Mouse (Mus musculus): ENCODE measurements around the gene Map3k14. TPM values are rescaled to one million over a fixed set of nuclear protein-coding genes. Genes with fewer than 3 reads are reported as not detected.
A peak's percentile ranks its signal among the peaks of the same experiment; 100 is the strongest.

The Map3k14 gene
- polyA plus RNA-seq, 1 experiment from 2014 or later: 1.6 TPM

DNA sequence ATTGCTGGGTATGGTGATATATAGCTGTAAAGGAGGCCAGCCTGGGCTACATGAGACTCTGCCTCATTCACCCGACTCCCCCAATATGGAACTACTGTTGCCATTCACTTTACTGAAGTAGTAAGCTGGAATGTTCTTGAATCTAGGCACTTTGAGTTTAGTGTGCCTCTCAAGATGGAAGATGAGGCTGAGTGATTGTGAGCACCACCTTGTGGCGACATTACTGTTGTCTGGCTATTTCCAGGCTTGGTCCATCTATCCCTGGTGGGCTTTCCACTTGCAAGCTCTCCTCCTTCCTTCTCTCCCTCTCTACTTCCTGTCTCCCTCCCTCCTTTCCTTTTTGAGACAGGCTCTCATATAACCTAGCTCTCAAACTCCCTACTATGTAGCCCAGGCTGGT lies 82.4 kb downstream of the Map3k14 start:
- no peak overlapping the region for H3K9ac ChIP-seq (ENCODE audit: low read depth, low read length)
- DNase-seq (ENCODE audit: low spot score): no peak
- no peaks in the 10 kb centered on the region for H3K36me3 ChIP-seq (ENCODE audit: control insufficient read depth, insufficient read depth, low read length)
- ATAC-seq (replicated peaks; ENCODE audit: low FRiP score): no peak
- no peaks in the 10 kb centered on the region for H3K4me1 ChIP-seq (replicated peaks; ENCODE audit: control insufficient read depth, insufficient read depth, low read length)
- H3K9me3 ChIP-seq (ENCODE audit: control insufficient read depth, low read length): no peaks in the 10 kb centered on the region
- H3K4me2 ChIP-seq: no peak overlapping the region
- H3K27me3 ChIP-seq (replicated peaks; ENCODE audit: control insufficient read depth, insufficient read depth, low read length): no peaks in the 10 kb centered on the region
- WGBS: 41% methylated on average over 2 of the region's 2 CpGs
- no peak overlapping the region for H3K27ac ChIP-seq (ENCODE audit: low read depth, low read length)
- H3K4me3 ChIP-seq (ENCODE audit: low read depth, low read length): no peak overlapping the region

DNA sequence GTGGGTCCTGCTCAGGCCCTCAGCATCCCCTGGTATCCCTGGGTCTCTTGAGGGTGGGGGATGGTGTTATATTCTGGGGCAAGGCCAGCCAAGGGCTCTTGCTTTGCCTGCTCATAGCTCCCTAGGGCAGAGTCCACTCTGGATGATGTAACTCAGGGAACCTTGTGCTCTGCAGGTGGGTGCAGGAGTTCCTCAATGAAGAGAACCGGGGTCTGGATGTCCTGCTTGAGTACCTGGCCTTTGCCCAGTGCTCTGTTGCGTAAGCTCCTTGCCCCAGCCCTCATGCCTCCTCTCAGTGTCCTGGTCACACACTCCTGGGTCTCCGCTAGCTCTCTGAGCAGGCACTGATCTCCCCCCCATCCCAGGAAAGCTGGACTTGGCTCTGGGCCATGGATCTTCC lies 85.4 kb downstream of the Map3k14 start:
- Histone ChIP-seq H3K36me3 (ENCODE audit: control insufficient read depth, insufficient read depth, low read length) (no peaks in the 10 kb centered on the region), H3K9ac (ENCODE audit: low read depth, low read length) (no peak overlapping the region), H3K4me3 (ENCODE audit: low read depth, low read length) (no peak overlapping the region), H3K9me3 (ENCODE audit: control insufficient read depth, low read length) (no peaks in the 10 kb centered on the region), H3K27ac (ENCODE audit: low read depth, low read length) (no peak overlapping the region), H3K4me2 (no peak overlapping the region), H3K27me3 (replicated peaks; ENCODE audit: control insufficient read depth, insufficient read depth, low read length) (no peaks in the 10 kb centered on the region), H3K4me1 (replicated peaks; ENCODE audit: control insufficient read depth, insufficient read depth, low read length) (no peaks in the 10 kb centered on the region)
- DNase-seq (ENCODE audit: low spot score): no peak
- no peak for ATAC-seq (replicated peaks; ENCODE audit: low FRiP score)
- 74% methylated on average over 3 of the region's 3 CpGs for WGBS

DNA sequence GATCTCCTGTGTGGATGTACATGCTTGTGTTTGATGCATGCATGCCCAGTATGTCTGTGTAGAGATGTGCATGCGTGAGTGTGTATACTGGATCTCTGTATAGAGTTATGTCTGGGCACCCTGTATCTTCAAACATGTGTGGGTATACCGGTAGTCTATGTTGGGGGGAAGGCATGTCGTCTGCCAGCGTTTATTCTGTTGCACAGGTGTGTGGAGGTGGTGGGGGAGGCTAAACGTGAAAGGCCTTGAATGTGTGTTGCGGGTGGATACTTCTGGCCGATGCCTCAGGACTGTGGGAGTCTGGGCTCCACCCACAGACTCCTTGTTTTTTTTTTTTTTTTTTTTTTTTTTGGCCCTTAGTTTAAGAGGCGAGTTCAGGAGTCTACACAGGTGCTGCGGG lies 85.9 kb downstream of the Map3k14 start:
- H3K9me3 ChIP-seq (ENCODE audit: control insufficient read depth, low read length): no peaks in the 10 kb centered on the region
- no peaks in the 10 kb centered on the region for H3K36me3 ChIP-seq (ENCODE audit: control insufficient read depth, insufficient read depth, low read length)
- no peak for ATAC-seq (replicated peaks; ENCODE audit: low FRiP score)
- H3K27me3 ChIP-seq (replicated peaks; ENCODE audit: control insufficient read depth, insufficient read depth, low read length): no peaks in the 10 kb centered on the region
- H3K27ac ChIP-seq (ENCODE audit: low read depth, low read length): no peak overlapping the region
- H3K4me3 ChIP-seq (ENCODE audit: low read depth, low read length): no peak overlapping the region
- WGBS: 81% methylated on average over 9 of the region's 9 CpGs
- no peak overlapping the region for H3K4me2 ChIP-seq
- DNase-seq (ENCODE audit: low spot score): no peak
- no peaks in the 10 kb centered on the region; the same call in 1 of the 2 replicates for H3K4me1 ChIP-seq (replicated peaks; ENCODE audit: control insufficient read depth, insufficient read depth, low read length)
- no peak overlapping the region for H3K9ac ChIP-seq (ENCODE audit: low read depth, low read length)

DNA sequence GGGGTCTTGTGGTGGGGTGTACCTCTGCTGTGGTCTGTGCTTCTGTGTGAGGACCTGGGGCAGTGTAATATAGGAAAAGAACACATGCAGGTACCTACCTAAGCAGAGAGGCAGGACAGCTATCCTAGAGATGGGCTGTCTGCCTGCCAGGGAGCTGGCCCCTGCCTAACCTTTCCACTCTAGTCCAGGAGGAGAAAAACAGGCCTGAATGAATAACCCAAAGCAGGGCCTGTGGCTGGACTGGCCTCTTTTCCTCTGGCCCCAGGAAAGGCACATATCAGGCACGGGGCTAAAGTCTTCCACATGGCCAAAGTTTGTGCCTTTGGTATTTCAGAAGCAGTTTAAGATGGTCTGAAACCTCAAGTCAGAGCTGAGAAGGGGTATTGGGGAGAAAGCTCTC lies 86.8 kb downstream of the Map3k14 start:
- H3K4me2 ChIP-seq: no peak overlapping the region
- no peaks in the 10 kb centered on the region for H3K9me3 ChIP-seq (ENCODE audit: control insufficient read depth, low read length)
- no peaks in the 10 kb centered on the region for H3K27me3 ChIP-seq (replicated peaks; ENCODE audit: control insufficient read depth, insufficient read depth, low read length)
- no peak for DNase-seq (ENCODE audit: low spot score)
- no peak overlapping the region for H3K9ac ChIP-seq (ENCODE audit: low read depth, low read length)
- ATAC-seq (replicated peaks; ENCODE audit: low FRiP score): no peak
- whole genome bisulfite sequencing: 53% methylated on average over 1 of the region's 1 CpGs
- peaks cover 6% of the 10 kb centered on the region for H3K4me1 ChIP-seq (replicated peaks; ENCODE audit: control insufficient read depth, insufficient read depth, low read length)
- H3K4me3 ChIP-seq (ENCODE audit: low read depth, low read length): no peak overlapping the region
- no peak overlapping the region for H3K27ac ChIP-seq (ENCODE audit: low read depth, low read length)
- no peaks in the 10 kb centered on the region for H3K36me3 ChIP-seq (ENCODE audit: control insufficient read depth, insufficient read depth, low read length)

DNA sequence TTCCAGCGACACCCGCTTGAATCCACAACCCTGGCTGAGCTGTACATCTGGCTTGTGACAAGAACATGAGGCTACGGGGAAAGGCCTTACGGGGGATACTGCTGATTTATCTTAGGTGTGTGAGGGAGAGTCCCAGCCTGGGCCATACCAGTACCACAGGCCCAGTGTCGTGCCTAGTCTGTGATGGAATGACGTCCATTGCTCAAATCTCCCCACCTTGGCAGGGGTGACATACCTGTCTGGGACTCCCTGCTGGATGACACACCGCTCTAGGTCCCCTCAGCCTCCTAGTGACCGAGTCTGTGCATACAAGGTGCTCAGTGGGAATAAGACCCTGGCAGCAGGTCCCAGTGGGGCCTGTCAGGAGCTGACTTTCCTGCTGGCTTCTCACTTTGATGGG lies 88.5 kb downstream of the Map3k14 start:
- Histone ChIP-seq H3K27me3 (replicated peaks; ENCODE audit: control insufficient read depth, insufficient read depth, low read length) (no peaks in the 10 kb centered on the region), H3K9me3 (ENCODE audit: control insufficient read depth, low read length) (no peaks in the 10 kb centered on the region), H3K4me1 (replicated peaks; ENCODE audit: control insufficient read depth, insufficient read depth, low read length) (peaks cover 20% of the 10 kb centered on the region), H3K27ac (ENCODE audit: low read depth, low read length) (no peak overlapping the region), H3K4me2 (no peak overlapping the region), H3K36me3 (ENCODE audit: control insufficient read depth, insufficient read depth, low read length) (no peaks in the 10 kb centered on the region), H3K4me3 (ENCODE audit: low read depth, low read length) (no peak overlapping the region), H3K9ac (ENCODE audit: low read depth, low read length) (no peak overlapping the region)
- ATAC-seq (replicated peaks; ENCODE audit: low FRiP score) (no peak), DNase-seq (ENCODE audit: low spot score) (no peak)
- WGBS: 86% methylated on average over 8 of the region's 8 CpGs

DNA sequence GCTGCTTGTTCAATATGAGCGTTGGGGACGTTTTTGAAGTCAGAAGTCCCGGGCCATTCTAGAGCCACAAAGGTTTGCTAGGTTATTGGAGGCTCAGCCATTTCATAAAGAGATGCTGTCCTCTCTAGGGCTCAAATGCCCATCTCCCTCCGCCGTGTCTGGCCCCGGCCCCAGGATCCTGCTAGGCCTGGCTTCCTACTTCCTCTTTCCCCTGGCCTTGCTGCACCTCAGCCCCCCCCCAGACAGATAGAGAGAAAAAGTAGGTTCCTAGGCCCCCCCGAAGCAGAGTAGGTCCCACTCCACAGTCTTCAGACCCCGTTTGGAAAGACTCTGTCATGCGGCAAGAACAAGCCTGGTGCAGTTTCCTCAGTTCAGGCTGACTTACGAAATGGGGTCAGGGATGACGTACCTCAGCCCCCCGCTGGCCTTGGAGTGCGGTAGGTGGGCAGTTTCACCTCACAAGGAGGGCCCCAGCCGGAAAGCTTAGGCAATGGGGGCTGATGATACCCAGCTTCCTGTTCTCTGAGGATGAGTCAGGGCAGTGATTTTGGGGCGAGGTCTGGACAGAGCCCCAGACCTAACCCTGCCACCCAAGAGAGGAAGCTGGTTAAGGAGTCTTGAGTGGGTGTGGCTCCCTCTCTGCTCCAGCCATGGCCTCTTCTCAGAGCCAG lies 89.3 kb downstream of the Map3k14 start:
- Histone ChIP-seq H3K4me2 (no peak overlapping the region), H3K36me3 (ENCODE audit: control insufficient read depth, insufficient read depth, low read length) (no peaks in the 10 kb centered on the region), H3K9me3 (ENCODE audit: control insufficient read depth, low read length) (no peaks in the 10 kb centered on the region), H3K9ac (ENCODE audit: low read depth, low read length) (no peak overlapping the region), H3K27me3 (replicated peaks; ENCODE audit: control insufficient read depth, insufficient read depth, low read length) (peaks cover under 1% of the 10 kb centered on the region; the same call in 1 of the 2 replicates), H3K4me3 (ENCODE audit: low read depth, low read length) (no peak overlapping the region), H3K27ac (ENCODE audit: low read depth, low read length) (no peak overlapping the region), H3K4me1 (replicated peaks; ENCODE audit: control insufficient read depth, insufficient read depth, low read length) (peaks cover 20% of the 10 kb centered on the region)
- WGBS: 59% methylated on average over 15 of the region's 15 CpGs
- ATAC-seq (replicated peaks; ENCODE audit: low FRiP score): no peak
- DNase-seq (ENCODE audit: low spot score): no peak

DNA sequence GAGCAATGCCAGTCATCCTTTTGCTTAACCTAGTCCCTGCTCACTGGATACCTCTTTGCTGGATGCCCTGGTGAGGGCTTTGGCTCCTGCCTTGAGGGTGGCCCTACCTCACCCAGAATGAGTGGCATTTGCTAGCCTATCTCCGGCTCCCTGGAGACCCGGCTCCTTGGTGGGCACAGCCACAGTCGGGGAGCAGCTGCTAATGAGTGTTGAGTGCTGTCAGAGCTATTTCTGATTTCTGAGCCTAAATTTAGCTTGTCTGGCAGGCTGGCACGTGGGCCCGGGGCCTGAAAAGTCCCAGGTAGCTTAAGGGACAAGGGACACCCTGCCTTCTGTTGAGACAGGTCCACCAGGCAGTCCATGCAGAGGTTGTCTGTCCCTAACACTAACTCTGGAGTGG lies 90.1 kb downstream of the Map3k14 start:
- peaks cover 8% of the 10 kb centered on the region; the same call in 1 of the 2 replicates for H3K27me3 ChIP-seq (replicated peaks; ENCODE audit: control insufficient read depth, insufficient read depth, low read length)
- no peak overlapping the region for H3K4me3 ChIP-seq (ENCODE audit: low read depth, low read length)
- no peak overlapping the region for H3K4me2 ChIP-seq
- no peaks in the 10 kb centered on the region for H3K36me3 ChIP-seq (ENCODE audit: control insufficient read depth, insufficient read depth, low read length)
- H3K9ac ChIP-seq (ENCODE audit: low read depth, low read length): no peak overlapping the region
- no peak for ATAC-seq (replicated peaks; ENCODE audit: low FRiP score)
- no peak for DNase-seq (ENCODE audit: low spot score)
- peaks cover 20% of the 10 kb centered on the region for H3K4me1 ChIP-seq (replicated peaks; ENCODE audit: control insufficient read depth, insufficient read depth, low read length)
- H3K27ac ChIP-seq (ENCODE audit: low read depth, low read length): no peak overlapping the region
- H3K9me3 ChIP-seq (ENCODE audit: control insufficient read depth, low read length): no peaks in the 10 kb centered on the region
- 69% methylated on average over 5 of the region's 5 CpGs for WGBS

DNA sequence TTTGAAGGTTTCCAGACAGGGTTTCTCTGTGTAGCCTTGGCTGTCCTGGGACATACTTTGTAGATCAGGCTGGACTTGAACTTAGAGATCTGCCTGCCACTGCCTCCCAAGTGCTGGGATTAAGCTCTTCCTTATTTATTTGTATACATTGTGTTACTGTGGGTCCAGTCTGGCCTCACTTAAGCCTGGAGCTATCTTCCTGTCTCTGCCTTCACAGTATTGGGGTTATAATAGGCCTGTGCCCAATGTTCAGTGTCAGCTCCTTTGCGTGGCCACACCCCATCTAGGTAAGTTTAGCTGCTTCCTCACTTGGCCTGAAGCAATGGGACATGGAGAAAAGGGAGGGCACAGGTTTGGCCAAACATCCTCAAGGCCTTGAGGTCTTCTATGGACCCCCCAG lies 90.8 kb downstream of the Map3k14 start:
- H3K27me3 ChIP-seq (replicated peaks; ENCODE audit: control insufficient read depth, insufficient read depth, low read length): peaks cover 15% of the 10 kb centered on the region
- no peaks in the 10 kb centered on the region for H3K36me3 ChIP-seq (ENCODE audit: control insufficient read depth, insufficient read depth, low read length)
- whole genome bisulfite sequencing: 84% methylated on average over 1 of the region's 1 CpGs
- H3K9me3 ChIP-seq (ENCODE audit: control insufficient read depth, low read length): no peaks in the 10 kb centered on the region
- DNase-seq (ENCODE audit: low spot score) (no peak), ATAC-seq (replicated peaks; ENCODE audit: low FRiP score) (no peak)
- H3K4me2 ChIP-seq: no peak overlapping the region
- no peak overlapping the region for H3K4me3 ChIP-seq (ENCODE audit: low read depth, low read length)
- no peak overlapping the region for H3K27ac ChIP-seq (ENCODE audit: low read depth, low read length)
- peaks cover 20% of the 10 kb centered on the region for H3K4me1 ChIP-seq (replicated peaks; ENCODE audit: control insufficient read depth, insufficient read depth, low read length)
- no peak overlapping the region for H3K9ac ChIP-seq (ENCODE audit: low read depth, low read length)

DNA sequence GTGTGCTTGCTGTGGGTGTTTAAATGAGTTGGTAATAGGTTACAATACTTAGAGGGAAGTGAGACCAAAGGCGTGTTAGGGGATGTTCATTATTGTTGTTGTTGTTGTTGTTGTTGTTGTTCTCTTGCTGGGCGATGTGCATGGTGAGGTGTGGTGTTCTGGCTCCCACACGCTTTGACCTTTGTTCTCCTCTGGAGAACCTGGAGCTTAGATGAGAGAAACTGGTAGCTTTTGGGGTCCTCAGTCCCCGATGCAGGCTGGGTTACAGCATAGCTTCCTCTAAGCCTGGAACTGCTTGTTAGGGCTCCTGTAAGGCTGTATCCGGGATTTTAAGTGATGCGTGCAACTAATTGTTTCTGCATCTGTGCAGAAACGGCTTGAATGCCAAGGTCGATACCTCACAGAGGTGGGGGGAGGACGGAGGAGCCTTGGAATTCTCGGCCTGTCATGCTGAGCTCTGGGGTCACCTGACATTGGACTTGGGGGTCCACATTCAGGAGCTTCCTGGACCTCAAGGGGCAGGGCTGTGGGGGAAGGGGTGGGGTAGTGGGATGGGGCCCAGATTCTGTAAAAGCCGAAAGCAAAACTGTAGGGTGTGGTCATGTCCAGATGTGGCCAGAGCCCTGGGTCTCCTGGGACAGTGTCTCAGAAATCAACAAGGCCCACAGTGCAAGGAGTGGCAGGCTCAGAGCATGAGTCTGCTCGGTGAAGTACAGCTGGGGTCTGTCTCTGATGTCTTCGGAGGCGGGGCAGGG lies 91.4 kb downstream of the Map3k14 start:
- Histone ChIP-seq H3K4me3 (ENCODE audit: low read depth, low read length) (no peak overlapping the region), H3K9me3 (ENCODE audit: control insufficient read depth, low read length) (no peaks in the 10 kb centered on the region), H3K4me1 (replicated peaks; ENCODE audit: control insufficient read depth, insufficient read depth, low read length) (peaks cover 20% of the 10 kb centered on the region), H3K27me3 (replicated peaks; ENCODE audit: control insufficient read depth, insufficient read depth, low read length) (peaks cover 22% of the 10 kb centered on the region), H3K27ac (ENCODE audit: low read depth, low read length) (no peak overlapping the region), H3K9ac (ENCODE audit: low read depth, low read length) (no peak overlapping the region), H3K36me3 (ENCODE audit: control insufficient read depth, insufficient read depth, low read length) (no peaks in the 10 kb centered on the region), H3K4me2 (peak overlapping the region; percentile 20; the same call in 1 of the 2 replicates)
- 61% methylated on average over 14 of the region's 14 CpGs for WGBS
- DNase-seq (ENCODE audit: low spot score): no peak
- no peak; the same call in 1 of the 2 replicates for ATAC-seq (replicated peaks; ENCODE audit: low FRiP score)
